Mouse (Mus musculus): ENCODE measurements around the gene Kri1.
"Not testable (repeated sequence)": the region's sequence is repeated elsewhere in the genome, so short reads cannot be mapped to it uniquely, and the experiment has no call there.

DNA sequence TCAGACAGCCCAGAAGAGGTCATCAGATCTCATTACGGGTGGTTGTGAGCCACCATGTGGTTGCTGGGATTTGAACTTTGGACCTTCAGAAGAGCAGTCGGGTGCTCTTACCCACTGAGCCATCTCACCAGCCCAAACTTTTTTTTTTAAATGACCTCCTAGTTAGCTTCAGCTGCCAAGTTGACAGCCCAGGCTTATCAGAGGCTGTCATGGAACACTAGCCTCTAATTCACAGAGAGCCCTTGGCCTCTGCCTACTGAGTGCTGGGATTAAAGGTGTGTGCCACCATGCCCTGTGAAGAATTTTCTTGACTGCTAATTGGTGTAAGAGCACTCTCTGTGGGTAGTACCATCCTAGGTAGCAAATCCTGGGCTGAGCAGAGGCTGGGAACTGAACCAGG, 64.3 kb downstream of the Kri1 start:
- TF ChIP-seq CTCF (IDR thresholded peaks at IDR 0.05; ENCODE audit: borderline replicate concordance, extremely low read depth, insufficient read depth, insufficient read length); POLR2A (IDR thresholded peaks at IDR 0.05; ENCODE audit: borderline replicate concordance, extremely low read depth, insufficient read depth, insufficient read length, poor library complexity, severe bottlenecking): not testable (repeated sequence)
